Mouse (Mus musculus) embryonic stem cell, embryonic (primary cell): ENCODE measurements around the gene Hoxd10.

Source experiments
- CTCF ChIA-PET, 4 experiments: fragments of 300-600 bp in 2 of 4; fragments of 350-600 bp in 2 of 4; sonication (Branson Sonifier 250); formaldehyde crosslinking; loops; one replicate each; lab custom pipeline; 2022; ENCODE audit warnings: inconsistent platforms in 2 of 4; lab: Charles Lee
- POLR2A ChIA-PET, 4 experiments: fragments of 300-600 bp in 2 of 4; fragments of 350-600 bp in 2 of 4; sonication (Branson Sonifier 250); formaldehyde crosslinking; loops; one replicate each; lab custom pipeline; 2022; ENCODE audit warnings: antibody characterized with exemption in 4 of 4, inconsistent platforms in 1 of 4; lab: Charles Lee

Gene Hoxd10

GRCm38 (mm10) chr2:74673835-74674425 lies 17.8 kb upstream of the Hoxd10 start:
- POLR2A ChIA-PET, result interaction anchor here in 2 of 4 experiments (0.6 to 1.3 kb wide), 4 partner anchors 9 to 932 kb away, joined by 3 to 5 read pairs (median 4); no protein-coding TSS in a partner anchor
- CTCF ChIA-PET, result interaction anchor here in 3 of 4 experiments (0.7 to 1.9 kb wide), 13 partner anchors 10 to 1123 kb away, joined by 3 to 7 read pairs (median 4); partner anchors contain the start of genes Evx2 (in 1 of the 3) and Hoxd10 (in 1 of the 3)

GRCm38 (mm10) chr2:74674881-74675665 lies 16.7 kb upstream of the Hoxd10 start, which contains the start of gene Hoxd12:
Gene Hoxd12, plus strand, starts transcription at chr2:74675013.
- ChIA-PET POLR2A (interaction anchor here in 1 of 4 experiments (0.5 kb wide), 1 partner anchor 16 kb away, joined by 3 read pairs; no protein-coding TSS in a partner anchor), CTCF (interaction anchor here in 1 of 4 experiments (1.2 kb wide), 1 partner anchor 13 kb away, joined by 3 read pairs; no protein-coding TSS in a partner anchor)

- ChIA-PET POLR2A (interaction anchor here in 2 of 4 experiments (0.5 to 0.7 kb wide), 4 partner anchors 15 to 344 kb away, joined by 3 to 4 read pairs (median 3); no protein-coding TSS in a partner anchor), CTCF (interaction anchor here in 2 of 4 experiments (1.0 to 1.2 kb wide), 2 partner anchors 13 to 14 kb away, joined by 3 read pairs; no protein-coding TSS in a partner anchor)
These were observed 15.9 kb upstream of the Hoxd10 start for GRCm38 (mm10) chr2:74675666-74676282.

- ChIA-PET CTCF (interaction anchor here in 2 of 4 experiments (0.6 to 1.0 kb wide), 3 partner anchors 13 to 54 kb away, joined by 3 to 21 read pairs (median 5); no protein-coding TSS in a partner anchor), POLR2A (interaction anchor here in 2 of 4 experiments (0.6 to 1.4 kb wide), 5 partner anchors 10 to 343 kb away, joined by 3 to 4 read pairs (median 3); no protein-coding TSS in a partner anchor)
These were observed 15.2 kb upstream of the Hoxd10 start for GRCm38 (mm10) chr2:74676376-74677052.

- POLR2A ChIA-PET, result interaction anchor here in 2 of 4 experiments (0.9 to 1.4 kb wide), 4 partner anchors 10 to 19 kb away, joined by 3 to 5 read pairs (median 4); no protein-coding TSS in a partner anchor
- CTCF ChIA-PET, result interaction anchor here in 1 of 4 experiments (0.6 to 0.7 kb wide), 2 partner anchors 16 to 54 kb away, joined by 5 to 21 read pairs; no protein-coding TSS in a partner anchor
These were observed 14.6 kb upstream of the Hoxd10 start for GRCm38 (mm10) chr2:74677106-74677505.

GRCm38 (mm10) chr2:74678891-74679595 lies 12.7 kb upstream of the Hoxd10 start, which contains the start of gene Hoxd11:
Gene Hoxd11, plus strand, starts transcription at chr2:74679557.
- CTCF ChIA-PET, result interaction anchor here in 2 of 4 experiments (0.9 to 1.4 kb wide), 3 partner anchors 10 to 23 kb away, joined by 3 to 6 read pairs (median 4); no protein-coding TSS in a partner anchor
- POLR2A ChIA-PET, result interaction anchor here in 2 of 4 experiments (0.7 to 2.0 kb wide), 5 partner anchors 11 to 14 kb away, joined by 3 to 7 read pairs (median 3); partner anchors contain the start of genes Hoxd10 (in 1 of the 2) and Hoxd13 (in 1 of the 2)

- CTCF ChIA-PET, result interaction anchor here in 3 of 4 experiments (0.8 to 1.4 kb wide), 5 partner anchors 10 to 24 kb away, joined by 3 to 6 read pairs (median 3); partner anchors contain the start of gene Hoxd10 (in 1 of the 3)
These were observed 12.1 kb upstream of the Hoxd10 start for GRCm38 (mm10) chr2:74679596-74679971.

GRCm38 (mm10) chr2:74679980-74680379 lies 11.7 kb upstream of the Hoxd10 start:
- ChIA-PET POLR2A (interaction anchor here in 3 of 4 experiments (0.6 to 2.0 kb wide), 8 partner anchors 10 to 1188 kb away, joined by 3 to 7 read pairs (median 4); partner anchors contain the start of genes Hoxd10 (in 1 of the 3) and Hoxd13 (in 1 of the 3)), CTCF (interaction anchor here (0.6 to 1.4 kb wide), 7 partner anchors 9 to 71 kb away, joined by 3 to 6 read pairs (median 4); partner anchors contain the start of gene Hoxd10 (in 1 of the 4))

More at GRCm38 (mm10) chr2:74679596-74679971, 12.1 kb upstream of the Hoxd10 start:
- POLR2A ChIA-PET, result interaction anchor here in 3 of 4 experiments (0.7 to 2.0 kb wide), 7 partner anchors 11 to 22 kb away, joined by 3 to 7 read pairs (median 3); partner anchors contain the start of genes Hoxd10 (in 1 of the 3) and Hoxd13 (in 1 of the 3)

- CTCF ChIA-PET, result interaction anchor here (0.6 to 1.4 kb wide), 7 partner anchors 10 to 70 kb away, joined by 3 to 7 read pairs (median 4); partner anchors contain the start of gene Hoxd10 (in 1 of the 4)
- POLR2A ChIA-PET, result interaction anchor here in 3 of 4 experiments (0.6 to 2.0 kb wide), 13 partner anchors 9 to 636 kb away, joined by 3 to 7 read pairs (median 3); partner anchors contain the start of gene Hoxd13 (in 1 of the 3)
These were observed 10.9 kb upstream of the Hoxd10 start for GRCm38 (mm10) chr2:74680561-74681398.

GRCm38 (mm10) chr2:74681594-74682531 lies 9.9 kb upstream of the Hoxd10 start:
- ChIA-PET POLR2A (interaction anchor here in 3 of 4 experiments (0.5 to 1.3 kb wide), 11 partner anchors 9 to 635 kb away, joined by 3 to 7 read pairs (median 3); partner anchors contain the start of gene Hoxd13 (in 1 of the 3)), CTCF (interaction anchor here (0.6 to 1.3 kb wide), 8 partner anchors 10 to 1121 kb away, joined by 3 to 7 read pairs (median 4); partner anchors contain the start of gene Hoxd10 (in 1 of the 4))

- ChIA-PET POLR2A (interaction anchor here in 3 of 4 experiments (0.6 to 1.1 kb wide), 5 partner anchors 12 to 977 kb away, joined by 3 to 7 read pairs (median 3); partner anchors contain the start of genes Hoxd3 (in 1 of the 3) and Hoxd4 (in 1 of the 3)), CTCF (no interaction called here)
These were observed 8.9 kb upstream of the Hoxd10 start for GRCm38 (mm10) chr2:74682796-74683195.

GRCm38 (mm10) chr2:74683471-74683951 lies 8.2 kb upstream of the Hoxd10 start:
- ChIA-PET POLR2A (interaction anchor here in 3 of 4 experiments (0.6 to 1.1 kb wide), 5 partner anchors 13 to 977 kb away, joined by 3 to 7 read pairs (median 3); partner anchors contain the start of genes Hoxd3 (in 1 of the 3) and Hoxd4 (in 1 of the 3)), CTCF (no interaction called here)

GRCm38 (mm10) chr2:74684106-74684505 lies 7.6 kb upstream of the Hoxd10 start:
- ChIA-PET CTCF (no interaction called here), POLR2A (interaction anchor here in 1 of 4 experiments (1.0 kb wide), 1 partner anchor 22 kb away, joined by 3 read pairs; no protein-coding TSS in a partner anchor)
